Mouse (Mus musculus) limb, embryonic 12.5 days (tissue): ENCODE data around the gene Ppp2r5b. TPM values are rescaled to one million over a fixed set of nuclear protein-coding genes. Genes with fewer than 3 reads are reported as not detected.

ENCODE experiments used
- ATAC-seq: fragments of 200-750 bp; cut with Nextera tagmentation; 2 replicates; pipeline ENCODE4 v1.8.0; 2017; ENCODE audit warnings: low read depth, moderate TSS enrichment; ENCODE audit not compliant: insufficient number of reproducible peaks, insufficient read depth, low FRiP score, low TSS enrichment
- H3K27ac ChIP-seq: fragments of 300-500 bp; sonication (generic); 2 replicates; pipeline ENCODE4 v1.5.1; 2016; ENCODE audit warnings: mild to moderate bottlenecking, moderate library complexity
- H3K27me3 ChIP-seq: fragments of 300-500 bp; sonication (generic); 2 replicates; pipeline ENCODE4 v1.6.1; 2016; ENCODE audit warnings: mild to moderate bottlenecking, moderate library complexity
- H3K36me3 ChIP-seq: fragments of 300-500 bp; sonication (generic); 2 replicates; pipeline ENCODE4 v1.6.1; 2016; ENCODE audit warnings: mild to moderate bottlenecking, moderate library complexity
- H3K4me1 ChIP-seq: fragments of 300-500 bp; sonication (generic); replicated peaks from 2 replicates; pipeline ENCODE4 v1.6.1; 2016
- H3K4me2 ChIP-seq: fragments of 300-500 bp; sonication (generic); 2 replicates; pipeline ENCODE4 v1.6.1; 2016; ENCODE audit warnings: mild to moderate bottlenecking, moderate library complexity
- H3K4me3 ChIP-seq: fragments of 300-500 bp; sonication (generic); replicated peaks from 2 replicates; pipeline ENCODE4 v1.5.1; 2016; ENCODE audit warnings: mild to moderate bottlenecking
- H3K9ac ChIP-seq: fragments of 300-500 bp; sonication (generic); replicated peaks from 2 replicates; pipeline ENCODE4 v1.6.1; 2016; ENCODE audit warnings: mild to moderate bottlenecking, moderate library complexity
- H3K9me3 ChIP-seq: fragments of 300-500 bp; sonication (generic); 2 replicates; pipeline ENCODE4 v1.6.1; 2016; ENCODE audit warnings: mild to moderate bottlenecking, moderate library complexity
- WGBS: fragments of 180-500 bp; shearing (Covaris S2); methylation state at CpG from one replicate; pipeline ENCODE4 v1.1.7; 2016; 5-methylcytosine and 5-hydroxymethylcytosine counted together
- polyA plus RNA-seq: library from polyadenylated mRNA; unstranded; fragments of >200 nt; fragmentation: Nextera tagmentation; extraction: Ambion mirVana; gene quantifications from 2 replicates; pipeline ENCODE4 v1.2.1, GENCODE M21; 2016

The Ppp2r5b gene
- 22.7 and 23.7 TPM in 2 replicates for polyA plus RNA-seq

DNA sequence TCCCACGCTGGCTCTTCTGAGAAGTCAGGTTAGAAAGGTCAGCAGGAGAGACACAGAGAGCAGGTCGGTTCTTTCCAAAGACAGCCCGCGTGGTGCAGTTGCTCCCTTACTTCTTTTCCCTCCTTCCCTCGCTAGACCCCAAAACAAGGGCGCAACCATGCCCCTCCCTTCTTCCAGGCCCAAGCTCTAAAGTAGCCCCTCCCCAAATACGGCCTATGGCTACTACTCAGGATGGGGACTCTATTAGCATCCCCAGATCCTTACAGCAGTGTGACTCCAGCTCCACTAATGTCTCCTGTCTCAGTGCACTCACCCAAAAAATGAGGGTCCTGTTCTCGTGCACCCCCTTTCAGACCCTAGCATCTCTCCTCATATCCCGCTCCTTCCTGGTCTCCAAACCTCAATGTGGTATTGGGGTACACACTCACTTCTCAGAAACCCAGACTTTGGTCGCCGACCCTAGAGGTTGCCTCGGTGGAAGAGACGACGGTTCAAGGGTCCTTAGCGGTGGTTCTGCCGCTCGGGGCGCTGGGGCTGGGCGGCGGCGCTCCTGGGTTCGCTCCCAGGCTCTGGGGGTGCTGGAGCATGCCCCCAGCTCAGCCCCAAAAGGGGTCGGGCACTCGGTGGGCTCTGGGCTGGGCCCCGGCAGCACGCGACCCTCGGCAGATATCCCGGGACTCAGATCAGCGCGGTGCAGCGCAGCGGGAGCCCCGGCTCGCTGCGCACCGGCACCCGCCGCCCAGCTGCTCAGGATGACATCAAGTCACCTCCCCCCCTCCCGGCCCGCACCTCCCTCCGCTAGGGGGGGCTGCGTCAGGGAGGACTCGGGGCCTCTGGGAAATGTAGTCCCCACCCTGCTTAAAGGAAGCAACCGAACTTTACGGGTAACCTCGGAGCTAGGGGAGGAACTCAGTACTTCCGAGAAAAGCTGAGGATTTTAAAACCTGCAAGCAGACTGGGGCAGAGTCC lies at the start of gene Ppp2r5b:
TSS of gene Ppp2r5b (minus strand) at position 789 of the 969 bp plus-strand sequence.
- peak; percentile 91 for ATAC-seq
- Histone ChIP-seq H3K27ac (peak within 1 kb of the TSS; percentile 94), H3K27me3 (no peaks in the 10 kb centered on the region), H3K4me3 (peak within 1 kb of the TSS; percentile 82), H3K9me3 (no peaks in the 10 kb centered on the region), H3K4me1 (peaks cover 17% of the 10 kb centered on the region), H3K4me2 (peak within 1 kb of the TSS; percentile 87), H3K9ac (peak within 1 kb of the TSS; percentile 73), H3K36me3 (peaks cover 32% of the 10 kb centered on the region)
- WGBS: 3% methylated on average over 48 of the region's 48 CpGs

- H3K27ac ChIP-seq: no peak overlapping the region
These were observed 49.6 kb upstream of the Ppp2r5b start for GRCm38 (mm10) chr19:6285226-6285625.

GRCm38 (mm10) chr19:6284502-6284901 lies 48.8 kb upstream of the Ppp2r5b start:
- Histone ChIP-seq H3K9ac (no peak overlapping the region), H3K4me1 (peaks cover 16% of the 10 kb centered on the region), H3K27ac (no peak overlapping the region), H3K9me3 (no peaks in the 10 kb centered on the region), H3K36me3 (peaks cover 96% of the 10 kb centered on the region), H3K27me3 (no peaks in the 10 kb centered on the region), H3K4me3 (no peak overlapping the region), H3K4me2 (no peak overlapping the region)
- ATAC-seq: no peak
- 92% methylated on average over 12 of the region's 12 CpGs for WGBS

More at GRCm38 (mm10) chr19:6285226-6285625, 49.6 kb upstream of the Ppp2r5b start:
- H3K9ac ChIP-seq: no peak overlapping the region
- no peak overlapping the region for H3K4me2 ChIP-seq
- WGBS: 85% methylated on average over 8 of the region's 8 CpGs
- no peak for ATAC-seq
- H3K36me3 ChIP-seq: peaks cover 96% of the 10 kb centered on the region
- peaks cover 11% of the 10 kb centered on the region for H3K4me1 ChIP-seq
- no peaks in the 10 kb centered on the region for H3K9me3 ChIP-seq
- H3K27me3 ChIP-seq: no peaks in the 10 kb centered on the region
- H3K4me3 ChIP-seq: no peak overlapping the region

DNA sequence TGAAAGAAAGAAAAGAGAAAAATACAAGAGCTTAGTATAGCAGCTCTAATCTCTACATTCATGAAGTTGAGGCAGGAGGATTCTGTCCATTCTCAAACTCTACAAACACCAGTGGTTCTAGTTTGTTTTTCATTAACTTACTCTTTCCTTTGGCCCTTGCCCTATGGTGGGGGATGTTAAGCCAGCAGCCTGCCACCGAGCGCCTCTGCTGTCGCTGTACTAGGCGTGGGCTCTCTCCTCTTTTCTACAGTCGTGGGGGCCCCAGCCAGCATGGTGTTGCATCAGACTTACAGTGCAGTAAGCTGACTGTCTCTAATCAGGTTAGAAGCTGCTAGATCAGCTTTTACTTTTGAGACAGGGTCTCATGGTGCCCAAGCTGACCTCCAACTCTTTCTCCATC lies 47.3 kb upstream of the Ppp2r5b start:
- H3K9me3 ChIP-seq: no peaks in the 10 kb centered on the region
- peaks cover 25% of the 10 kb centered on the region for H3K4me1 ChIP-seq
- 86% methylated on average over 5 of the region's 5 CpGs for WGBS
- H3K27me3 ChIP-seq: no peaks in the 10 kb centered on the region
- no peak overlapping the region for H3K4me3 ChIP-seq
- no peak overlapping the region for H3K9ac ChIP-seq
- no peak overlapping the region for H3K27ac ChIP-seq
- no peak overlapping the region for H3K4me2 ChIP-seq
- no peak for ATAC-seq
- H3K36me3 ChIP-seq: peaks cover 93% of the 10 kb centered on the region

DNA sequence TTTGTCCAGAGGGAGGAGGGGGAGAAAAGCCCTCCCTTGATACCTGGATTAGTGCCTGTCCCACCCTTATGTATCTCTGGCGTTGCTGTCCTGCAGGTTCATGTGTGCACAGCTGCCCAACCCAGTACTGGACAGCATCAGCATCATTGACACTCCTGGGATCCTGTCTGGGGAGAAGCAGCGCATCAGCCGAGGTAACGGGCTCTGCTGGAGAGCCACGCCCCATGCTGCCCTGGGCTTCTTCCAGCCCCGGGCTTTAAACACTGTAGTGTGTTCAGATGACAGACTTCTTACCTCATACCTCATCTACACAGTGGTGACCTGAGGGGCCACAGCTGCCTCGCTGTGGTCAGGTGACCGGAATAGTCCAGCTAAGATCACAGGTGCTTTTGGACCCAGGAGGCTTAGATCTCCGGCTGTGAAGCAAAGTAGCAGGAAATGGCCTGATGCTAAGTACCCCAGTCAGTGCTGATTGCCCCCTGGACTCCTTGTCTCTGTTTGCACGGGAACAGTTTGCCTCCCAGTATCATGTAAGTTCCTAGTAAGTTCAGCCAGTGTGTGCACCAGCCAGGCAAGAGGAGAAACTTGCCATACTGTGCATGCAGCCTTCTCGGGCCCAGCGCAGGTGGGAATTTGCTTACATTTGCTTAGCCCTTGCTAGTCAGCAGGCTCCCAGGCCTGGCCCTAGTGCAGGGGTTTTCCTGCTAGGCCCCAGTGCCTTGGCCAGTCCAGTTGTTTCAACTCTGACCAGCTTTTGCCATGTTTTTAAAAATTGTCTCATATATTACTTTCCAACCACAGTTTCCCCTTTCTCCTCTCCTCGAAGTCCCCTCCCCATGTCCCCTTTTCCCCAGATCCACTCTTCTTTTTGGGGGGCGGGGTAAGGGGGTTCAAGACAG lies 45.7 kb upstream of the Ppp2r5b start:
- ATAC-seq: no peak
- peaks cover 76% of the 10 kb centered on the region for H3K36me3 ChIP-seq
- WGBS: 77% methylated on average over 14 of the region's 14 CpGs
- H3K4me3 ChIP-seq: no peak overlapping the region
- H3K9ac ChIP-seq: no peak overlapping the region
- H3K4me1 ChIP-seq: peaks cover 26% of the 10 kb centered on the region
- no peaks in the 10 kb centered on the region for H3K9me3 ChIP-seq
- H3K4me2 ChIP-seq: no peak overlapping the region
- H3K27me3 ChIP-seq: no peaks in the 10 kb centered on the region
- no peak overlapping the region for H3K27ac ChIP-seq

DNA sequence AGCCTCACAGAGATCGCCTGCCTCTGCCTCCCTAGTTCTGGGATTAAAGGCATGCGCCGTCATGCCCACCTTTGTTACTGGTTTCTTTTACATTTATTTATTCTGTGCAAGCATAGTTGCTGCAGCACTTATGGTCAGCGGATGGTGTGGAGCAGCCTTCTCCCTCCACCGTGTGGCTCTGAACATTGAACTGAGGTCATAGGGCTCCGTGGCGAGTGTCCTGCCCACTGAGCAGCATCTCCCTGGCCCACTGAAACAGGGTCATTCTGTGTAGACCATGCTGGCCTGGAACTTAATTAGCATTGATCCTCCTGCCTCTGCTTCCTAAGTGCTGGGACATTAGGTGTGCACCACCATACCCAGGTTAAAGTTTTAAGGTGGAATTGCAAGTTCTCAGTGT lies 44.9 kb upstream of the Ppp2r5b start:
- Histone ChIP-seq H3K4me2 (no peak overlapping the region), H3K27ac (no peak overlapping the region)
- 92% methylated on average over 7 of the region's 7 CpGs for WGBS

GRCm38 (mm10) chr19:6279481-6280144 lies 43.9 kb upstream of the Ppp2r5b start:
- Histone ChIP-seq H3K4me2 (peak overlapping the region; percentile 74), H3K27ac (0 out of 2 replicates have a peak overlapping the region, but pooled peaks have one; percentile 36), H3K27me3 (no peaks in the 10 kb centered on the region), H3K36me3 (peaks cover 59% of the 10 kb centered on the region), H3K9me3 (no peaks in the 10 kb centered on the region), H3K4me3 (peak overlapping the region; percentile 80), H3K4me1 (peaks cover 31% of the 10 kb centered on the region), H3K9ac (peak overlapping the region; percentile 82)
- no peak for ATAC-seq
- WGBS: 90% methylated on average over 6 of the region's 6 CpGs

More for the DNA sequence above, 44.9 kb upstream of the Ppp2r5b start:
- H3K4me1 ChIP-seq: peaks cover 30% of the 10 kb centered on the region
- H3K9ac ChIP-seq: peak overlapping the region; percentile 44; the same call in 1 of the 2 replicates
- no peaks in the 10 kb centered on the region for H3K27me3 ChIP-seq
- H3K9me3 ChIP-seq: no peaks in the 10 kb centered on the region
- H3K36me3 ChIP-seq: peaks cover 68% of the 10 kb centered on the region
- no peak for ATAC-seq
- H3K4me3 ChIP-seq: no peak overlapping the region

DNA sequence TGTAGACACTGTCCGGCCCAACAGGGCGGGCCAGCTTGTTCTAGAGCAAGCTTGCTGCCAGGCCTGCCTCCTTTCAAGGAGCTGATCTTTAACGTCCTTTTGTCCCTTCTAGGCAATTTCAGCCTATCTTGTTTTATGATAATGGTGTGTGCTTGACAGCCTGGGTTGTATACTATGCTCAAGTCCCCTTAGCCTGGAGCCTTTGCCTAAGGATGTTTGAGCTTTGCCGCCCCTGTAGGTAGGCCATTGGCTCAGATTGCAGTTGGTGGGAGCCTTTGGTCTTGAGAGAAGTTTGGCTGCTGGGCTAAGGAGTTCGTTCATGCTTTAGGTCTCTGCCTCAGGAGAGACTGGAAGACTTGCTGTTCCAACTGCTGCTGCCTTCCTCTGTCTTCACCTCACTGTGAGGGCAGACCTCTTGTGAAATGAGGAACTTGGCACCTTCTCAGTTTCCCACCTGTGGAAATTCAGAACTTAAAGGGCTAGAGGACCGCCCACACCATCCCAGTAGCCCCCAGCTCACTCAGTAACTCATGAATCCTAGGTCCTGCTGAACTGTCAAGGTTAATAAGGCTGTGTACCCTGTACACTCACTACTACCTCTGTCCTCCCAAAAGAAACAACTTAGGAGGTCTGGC lies 42.9 kb upstream of the Ppp2r5b start:
- H3K4me2 ChIP-seq: peak overlapping the region; percentile 74
- 40% methylated on average over 6 of the region's 6 CpGs for WGBS

GRCm38 (mm10) chr19:6277661-6278438 lies 42.2 kb upstream of the Ppp2r5b start:
- H3K4me2 ChIP-seq: peak overlapping the region; percentile 74
- H3K27ac ChIP-seq: peak overlapping the region; percentile 31
- no peak for ATAC-seq
- H3K4me1 ChIP-seq: peaks cover 31% of the 10 kb centered on the region
- peaks cover 42% of the 10 kb centered on the region for H3K36me3 ChIP-seq
- H3K9me3 ChIP-seq: no peaks in the 10 kb centered on the region
- no peaks in the 10 kb centered on the region for H3K27me3 ChIP-seq
- WGBS: 8% methylated on average over 10 of the region's 10 CpGs
- H3K4me3 ChIP-seq: peak overlapping the region; percentile 80
- peak overlapping the region; percentile 82 for H3K9ac ChIP-seq

More for the DNA sequence above, 42.9 kb upstream of the Ppp2r5b start:
- no peak for ATAC-seq
- Histone ChIP-seq H3K27ac (peak overlapping the region; percentile 36), H3K9me3 (no peaks in the 10 kb centered on the region), H3K4me1 (peaks cover 31% of the 10 kb centered on the region), H3K9ac (peak overlapping the region; percentile 82), H3K36me3 (peaks cover 49% of the 10 kb centered on the region), H3K27me3 (no peaks in the 10 kb centered on the region), H3K4me3 (peak overlapping the region; percentile 80)
